Mouse (Mus musculus) forebrain, embryonic 13.5 days (tissue): ENCODE results near the gene Olfr1033. TPM values are rescaled to one million over a fixed set of nuclear protein-coding genes. Genes with fewer than 3 reads are reported as not detected.

Source experiments
- polyA plus RNA-seq: library from polyadenylated mRNA; unstranded; fragments of >200 nt; fragmentation: Nextera tagmentation; extraction: Ambion mirVana; gene quantifications from 2 replicates; pipeline ENCODE4 v1.2.1, GENCODE M21; 2015

Olfr1033 gene
- polyA plus RNA-seq, 1 experiment from 2014 or later, result not detected

Other genes with a start within 250 kb of the Olfr1033 start
- gene Olfr1014, start 247.9 kb upstream of the Olfr1033 start, polyA plus RNA-seq, result not detected in 2 replicates
- gene Olfr1015, start 238.6 kb upstream of the Olfr1033 start, polyA plus RNA-seq, result not detected in 2 replicates
- gene Olfr1016, start 218.1 kb upstream of the Olfr1033 start, polyA plus RNA-seq, result not detected in 2 replicates
- gene Olfr1018, start 202.2 kb upstream of the Olfr1033 start, polyA plus RNA-seq, result not detected in 2 replicates
- gene Olfr1019, start 175.2 kb upstream of the Olfr1033 start, polyA plus RNA-seq, result not detected in 2 replicates
- gene Olfr1020, start 173.6 kb upstream of the Olfr1033 start, polyA plus RNA-seq, result not detected in 2 replicates
- not detected in 2 replicates for gene Olfr1022, start 152.0 kb upstream of the Olfr1033 start, polyA plus RNA-seq
- not detected in 2 replicates for gene Olfr1023, start 135.0 kb upstream of the Olfr1033 start, polyA plus RNA-seq
- gene Olfr1024, start 115.6 kb upstream of the Olfr1033 start, polyA plus RNA-seq, result not detected in 2 replicates
- gene Olfr1025-ps1, start 105.4 kb upstream of the Olfr1033 start, polyA plus RNA-seq, result not detected in 2 replicates
- not detected in 2 replicates for gene Olfr1026, start 99.1 kb upstream of the Olfr1033 start, polyA plus RNA-seq
- gene Olfr1028, start 70.2 kb upstream of the Olfr1033 start, polyA plus RNA-seq, result not detected in 2 replicates
- gene Olfr1029, start 46.7 kb upstream of the Olfr1033 start, polyA plus RNA-seq, result not detected in 2 replicates
- gene Olfr1030, start 41.4 kb upstream of the Olfr1033 start, polyA plus RNA-seq, result not detected in 2 replicates
- gene Olfr1031, start 30.3 kb upstream of the Olfr1033 start, polyA plus RNA-seq, result not detected in 2 replicates
- gene Olfr1032, start 15.1 kb upstream of the Olfr1033 start, polyA plus RNA-seq, result not detected in 2 replicates
- gene Olfr1034, start 25.2 kb downstream of the Olfr1033 start, polyA plus RNA-seq, result not detected in 2 replicates
- not detected in 2 replicates for gene Olfr1036, start 53.4 kb downstream of the Olfr1033 start, polyA plus RNA-seq
- not detected in 2 replicates for gene Olfr1037, start 66.8 kb downstream of the Olfr1033 start, polyA plus RNA-seq
- not detected in 2 replicates for gene Olfr1039, start 115.3 kb downstream of the Olfr1033 start, polyA plus RNA-seq
- gene Olfr1040, start 126.1 kb downstream of the Olfr1033 start, polyA plus RNA-seq, result not detected in 2 replicates
- not detected in 2 replicates for gene Olfr1042, start 141.2 kb downstream of the Olfr1033 start, polyA plus RNA-seq
- gene Olfr1043, start 146.9 kb downstream of the Olfr1033 start, polyA plus RNA-seq, result not detected in 2 replicates
- not detected in 2 replicates for gene Olfr1044, start 157.2 kb downstream of the Olfr1033 start, polyA plus RNA-seq
- gene Olfr52, start 165.1 kb downstream of the Olfr1033 start, polyA plus RNA-seq, result not detected in 2 replicates
- not detected in 2 replicates for gene Olfr1045, start 182.4 kb downstream of the Olfr1033 start, polyA plus RNA-seq
- gene Olfr1046, start 198.7 kb downstream of the Olfr1033 start, polyA plus RNA-seq, result not detected in 2 replicates
- not detected in 2 replicates for gene Olfr1047, start 210.8 kb downstream of the Olfr1033 start, polyA plus RNA-seq
- not detected in 2 replicates for gene Olfr1048, start 219.7 kb downstream of the Olfr1033 start, polyA plus RNA-seq
- not detected in 2 replicates for gene Olfr1049, start 237.7 kb downstream of the Olfr1033 start, polyA plus RNA-seq